Mouse (Mus musculus): ENCODE measurements around the gene Mki67. TPM values are rescaled to one million over a fixed set of nuclear protein-coding genes. Genes with fewer than 3 reads are reported as not detected.

The Mki67 gene
- total RNA-seq, 2 experiments from 2014 or later = 0.14 TPM

- DNase-seq (ENCODE audit: low spot score) = peak; percentile 61
Measured at GRCm38 (mm10) chr7:135668852-135669739, 47.1 kb downstream of the Mki67 start.

- no peak for DNase-seq (ENCODE audit: low spot score)
Measured at GRCm38 (mm10) chr7:135666314-135666713, 49.8 kb downstream of the Mki67 start.

- no peak for DNase-seq (ENCODE audit: low spot score)
Measured at GRCm38 (mm10) chr7:135664211-135664610, 52.0 kb downstream of the Mki67 start.

GRCm38 (mm10) chr7:135660314-135660713, 55.8 kb downstream of the Mki67 start:
- DNase-seq (ENCODE audit: low spot score) = no peak

- DNase-seq (ENCODE audit: low spot score) = no peak
Measured at GRCm38 (mm10) chr7:135659314-135659935, 56.7 kb downstream of the Mki67 start.

GRCm38 (mm10) chr7:135658150-135658549, 58.0 kb downstream of the Mki67 start:
- DNase-seq (ENCODE audit: low spot score) = no peak

- DNase-seq (ENCODE audit: low spot score) = no peak
Measured at GRCm38 (mm10) chr7:135655113-135655512, 61.0 kb downstream of the Mki67 start.

- DNase-seq (ENCODE audit: low spot score) = no peak
Measured at GRCm38 (mm10) chr7:135654288-135654687, 61.9 kb downstream of the Mki67 start.

- no peak for DNase-seq (ENCODE audit: low spot score)
Measured at GRCm38 (mm10) chr7:135653601-135654000, 62.6 kb downstream of the Mki67 start.

GRCm38 (mm10) chr7:135652781-135653180, 63.4 kb downstream of the Mki67 start:
- DNase-seq (ENCODE audit: low spot score) = no peak

GRCm38 (mm10) chr7:135651831-135652511, 64.2 kb downstream of the Mki67 start:
- DNase-seq (ENCODE audit: low spot score) = no peak

GRCm38 (mm10) chr7:135650061-135650460, 66.1 kb downstream of the Mki67 start:
- DNase-seq (ENCODE audit: low spot score) = no peak

GRCm38 (mm10) chr7:135649306-135649705, 66.9 kb downstream of the Mki67 start:
- no peak for DNase-seq (ENCODE audit: low spot score)

GRCm38 (mm10) chr7:135648821-135649220, 67.3 kb downstream of the Mki67 start:
- no peak for DNase-seq (ENCODE audit: low spot score)

GRCm38 (mm10) chr7:135646976-135647375, 69.2 kb downstream of the Mki67 start:
- DNase-seq (ENCODE audit: low spot score) = no peak

- DNase-seq (ENCODE audit: low spot score) = no peak
Measured at GRCm38 (mm10) chr7:135644452-135644851, 71.7 kb downstream of the Mki67 start.

GRCm38 (mm10) chr7:135641698-135642507, 74.3 kb downstream of the Mki67 start:
- no peak for DNase-seq (ENCODE audit: low spot score)

All from gastrocnemius, adult 18-20 months (tissue).